Mouse (Mus musculus) intestine, embryonic 14.5 days (tissue): Measurements from ENCODE around the gene Gm27029. TPM values are rescaled to one million over a fixed set of nuclear protein-coding genes. Genes with fewer than 3 reads are reported as not detected.
A peak's percentile ranks its signal among the peaks of the same experiment; 100 is the strongest.
"Not testable (repeated sequence)": the region's sequence is repeated elsewhere in the genome, so short reads cannot be mapped to it uniquely, and the experiment has no call there.

Experiments
- ATAC-seq: fragments of 200-750 bp; cut with Nextera tagmentation; replicated peaks from 2 replicates; pipeline ENCODE4 v1.8.0; 2017; ENCODE audit warnings: low read depth, moderate number of reproducible peaks, moderate TSS enrichment, moderate library complexity; ENCODE audit not compliant: low FRiP score, low TSS enrichment
- DNase-seq: peaks from one replicate; pipeline ENCODE4 v3.0.0-alpha.2; 2018; ENCODE audit warnings: low spot score
- H3K27ac ChIP-seq: fragments of 300-500 bp; sonication (generic); 2 replicates; pipeline ENCODE4 v1.5.1; 2014; ENCODE audit warnings: low read depth, mild to moderate bottlenecking, control low read depth
- H3K27me3 ChIP-seq: fragments of 300-500 bp; sonication (generic); replicated peaks from 2 replicates; pipeline ENCODE4 v1.6.1; 2014; ENCODE audit warnings: low read length, control low read depth; ENCODE audit not compliant: control insufficient read depth, insufficient read depth
- H3K36me3 ChIP-seq: fragments of 300-500 bp; sonication (generic); 2 replicates; pipeline ENCODE4 v1.6.1; 2014; ENCODE audit warnings: low read length, control low read depth; ENCODE audit not compliant: control insufficient read depth, insufficient read depth
- H3K4me1 ChIP-seq: fragments of 300-500 bp; sonication (generic); replicated peaks from 2 replicates; pipeline ENCODE4 v1.6.1; 2014; ENCODE audit warnings: low read length, control low read depth, mixed read lengths; ENCODE audit not compliant: control insufficient read depth, insufficient read depth
- H3K4me2 ChIP-seq: fragments of 300-500 bp; sonication (generic); 2 replicates; pipeline ENCODE4 v1.6.1; 2014; ENCODE audit warnings: low read length
- H3K4me3 ChIP-seq: fragments of 300-500 bp; sonication (generic); 2 replicates; pipeline ENCODE4 v1.5.1; 2014; ENCODE audit warnings: low read depth, low read length, control low read depth, mixed read lengths
- H3K9ac ChIP-seq: fragments of 300-500 bp; sonication (generic); 2 replicates; pipeline ENCODE4 v1.6.1; 2014; ENCODE audit warnings: mild to moderate bottlenecking, low read length
- H3K9me3 ChIP-seq: fragments of 300-500 bp; sonication (generic); 2 replicates; pipeline ENCODE4 v1.6.1; 2016; ENCODE audit warnings: low read length, control low read depth; ENCODE audit not compliant: control insufficient read depth
- WGBS: fragments of 180-500 bp; shearing (Covaris S2); extraction: QIAGEN DNeasy Blood & Tissue Kit; methylation state at CpG from one replicate; pipeline ENCODE4 v1.1.7; 2014; 5-methylcytosine and 5-hydroxymethylcytosine counted together
- polyA plus RNA-seq: library from polyadenylated mRNA; unstranded; fragments of >200 nt; fragmentation: Nextera tagmentation; extraction: Ambion mirVana; gene quantifications from 2 replicates; pipeline ENCODE4 v1.2.1, GENCODE M21; 2014

The Gm27029 gene
- polyA plus RNA-seq, result 8.6 and 9.6 TPM in 2 replicates

DNA sequence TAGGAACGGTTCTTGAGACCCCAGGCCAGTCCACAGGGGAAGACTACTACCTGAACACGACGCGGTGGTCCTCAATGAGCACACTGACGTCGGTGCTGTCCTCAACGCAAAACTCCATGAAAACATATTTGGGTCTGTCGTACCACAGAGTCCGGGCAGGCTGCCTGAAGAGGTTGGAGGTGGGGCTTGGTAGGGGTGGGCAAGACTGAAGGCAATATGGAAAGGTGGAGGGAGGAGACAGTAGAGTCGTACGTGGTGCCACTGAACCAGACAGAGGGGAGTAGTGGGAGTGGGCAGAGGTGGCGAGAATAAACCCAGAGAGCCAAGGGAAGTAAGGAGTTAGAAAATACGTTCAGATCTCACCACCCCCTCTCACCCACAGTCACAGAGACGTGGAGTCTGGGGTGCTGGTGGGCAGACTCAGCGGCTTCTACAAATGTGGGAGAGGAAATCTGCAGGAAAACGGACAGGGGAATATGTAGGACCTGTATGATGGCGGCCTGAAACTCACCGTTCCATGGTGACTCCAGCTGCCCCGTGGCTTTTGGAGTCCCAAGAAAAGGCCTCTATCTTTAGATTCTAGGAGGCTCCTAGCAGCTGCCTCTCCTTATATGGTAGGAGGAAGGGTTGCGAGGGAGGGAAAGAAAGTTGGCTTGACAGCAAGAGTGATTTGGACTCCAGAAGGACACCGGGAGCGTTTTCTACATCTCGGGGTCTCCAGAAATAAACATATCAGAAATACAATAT, at the start of gene Gm27029:
Gm27029 (minus strand) TSS at position 692 of the 747 bp plus-strand sequence.
- no peaks in the 10 kb centered on the region for H3K27me3 ChIP-seq
- H3K9ac ChIP-seq, result peak within 1 kb of the TSS; percentile 74
- peaks cover 4% of the 10 kb centered on the region; the same call in 1 of the 2 replicates for H3K36me3 ChIP-seq
- WGBS, result 4% methylated on average over 23 of the region's 23 CpGs
- peak; percentile 62 for DNase-seq
- peaks cover 18% of the 10 kb centered on the region for H3K4me1 ChIP-seq
- H3K4me2 ChIP-seq, result peak within 1 kb of the TSS; percentile 92
- H3K27ac ChIP-seq, result peak within 1 kb of the TSS; percentile 79
- ATAC-seq, result peak; percentile 57
- peak within 1 kb of the TSS; percentile 95 for H3K4me3 ChIP-seq
- H3K9me3 ChIP-seq, result no peaks in the 10 kb centered on the region

DNA sequence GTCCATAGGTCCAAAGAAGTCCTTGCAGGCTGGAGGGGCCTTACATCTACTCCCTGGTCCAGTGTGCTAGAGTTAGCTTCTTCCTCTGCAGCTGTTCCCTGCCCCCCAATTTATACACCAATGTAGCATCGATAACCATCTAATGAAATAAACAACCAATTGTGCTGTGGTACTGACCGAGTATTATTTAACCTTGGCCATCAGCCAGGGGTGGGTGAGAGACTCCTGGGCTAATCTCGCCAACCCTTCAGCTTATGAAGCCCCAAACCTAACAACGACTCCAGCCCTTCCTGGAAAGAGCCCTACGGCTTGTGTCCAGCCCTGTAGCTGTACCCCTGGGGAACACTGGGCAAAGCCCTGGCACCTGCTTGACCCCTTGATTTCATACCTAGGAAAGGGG, 49.7 kb upstream of the Gm27029 start:
- Histone ChIP-seq H3K27ac (no peak overlapping the region), H3K4me2 (no peak overlapping the region), H3K27me3 (no peaks in the 10 kb centered on the region), H3K9ac (no peak overlapping the region), H3K4me1 (no peaks in the 10 kb centered on the region), H3K4me3 (no peak overlapping the region), H3K9me3 (no peaks in the 10 kb centered on the region), H3K36me3 (no peaks in the 10 kb centered on the region)
- ATAC-seq, result no peak
- DNase-seq, result no peak
- WGBS, result 69% methylated on average over 5 of the region's 5 CpGs

DNA sequence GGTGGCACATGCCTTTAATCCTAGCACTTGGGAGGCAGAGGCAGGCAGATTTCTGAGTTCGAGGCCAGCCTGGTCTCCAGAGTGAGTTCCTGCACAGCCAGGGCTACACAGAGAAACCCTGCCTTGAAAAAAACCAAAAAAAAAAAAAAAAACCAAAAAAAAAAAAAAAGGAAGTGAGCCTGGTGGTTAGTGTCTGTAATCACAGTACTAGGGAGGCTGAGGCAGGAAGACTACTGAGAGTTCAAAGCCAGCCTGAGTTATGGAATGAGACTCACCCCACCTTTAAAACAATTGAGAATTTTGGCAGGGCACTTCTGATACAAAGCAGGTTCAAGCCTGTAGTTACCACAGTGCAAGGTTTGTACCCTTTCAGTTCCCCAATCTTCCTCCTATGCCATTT, 49.1 kb upstream of the Gm27029 start:
- WGBS, result 75% methylated on average over 1 of the region's 1 CpGs
- not testable (repeated sequence) for DNase-seq, H3K27ac ChIP-seq, H3K9me3 ChIP-seq, H3K36me3 ChIP-seq, ATAC-seq, H3K27me3 ChIP-seq, H3K4me3 ChIP-seq, H3K4me2 ChIP-seq, H3K4me1 ChIP-seq, H3K9ac ChIP-seq

DNA sequence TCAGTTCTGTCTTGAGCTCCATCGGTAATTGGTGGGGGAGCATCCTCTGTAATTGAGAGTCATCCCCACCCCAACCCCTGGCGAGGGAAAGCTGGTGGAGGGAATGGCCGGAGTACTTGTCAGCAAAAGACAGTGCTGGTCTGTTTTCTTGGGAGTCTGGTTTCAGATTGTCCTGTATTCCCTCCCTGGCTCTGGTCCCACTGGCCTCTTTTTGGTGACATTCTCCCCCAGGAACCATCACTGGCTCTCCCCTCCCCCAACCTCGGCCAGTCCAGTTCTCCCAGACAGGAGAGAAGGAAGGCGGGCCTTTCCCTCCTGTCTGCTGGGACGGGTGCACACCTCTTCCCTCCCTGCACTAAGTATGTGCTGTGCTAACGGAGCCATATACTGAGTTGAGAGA, 47.7 kb upstream of the Gm27029 start:
- H3K4me1 ChIP-seq, result peaks cover 6% of the 10 kb centered on the region; the same call in 1 of the 2 replicates
- no peak overlapping the region for H3K27ac ChIP-seq
- H3K9me3 ChIP-seq, result no peaks in the 10 kb centered on the region
- no peaks in the 10 kb centered on the region for H3K27me3 ChIP-seq
- H3K4me3 ChIP-seq, result no peak overlapping the region
- no peaks in the 10 kb centered on the region for H3K36me3 ChIP-seq
- 52% methylated on average over 7 of the region's 7 CpGs for WGBS
- no peak overlapping the region for H3K4me2 ChIP-seq
- H3K9ac ChIP-seq, result no peak overlapping the region
- DNase-seq (no peak), ATAC-seq (no peak)

DNA sequence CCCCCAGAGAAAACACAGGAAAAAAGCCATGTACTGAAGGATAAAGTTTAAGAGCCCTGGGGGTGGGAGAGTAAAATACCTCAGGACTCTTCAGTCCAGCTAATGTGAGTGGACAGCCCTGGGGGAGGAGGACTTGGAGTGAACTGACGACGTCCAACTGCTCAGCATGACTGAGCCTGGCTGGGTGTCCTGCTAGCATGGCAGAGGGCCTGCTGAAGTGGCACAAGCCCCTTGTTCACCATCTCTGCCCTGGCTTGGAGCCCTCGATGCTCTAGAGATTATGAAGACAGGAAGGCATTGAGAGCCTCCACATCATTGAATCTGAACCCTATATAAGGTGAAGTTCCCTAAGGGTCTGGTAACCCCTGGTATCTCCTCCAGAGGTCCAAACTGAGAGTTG, 47.3 kb upstream of the Gm27029 start:
- WGBS, result 59% methylated on average over 3 of the region's 3 CpGs
- H3K27me3 ChIP-seq, result no peaks in the 10 kb centered on the region

DNA sequence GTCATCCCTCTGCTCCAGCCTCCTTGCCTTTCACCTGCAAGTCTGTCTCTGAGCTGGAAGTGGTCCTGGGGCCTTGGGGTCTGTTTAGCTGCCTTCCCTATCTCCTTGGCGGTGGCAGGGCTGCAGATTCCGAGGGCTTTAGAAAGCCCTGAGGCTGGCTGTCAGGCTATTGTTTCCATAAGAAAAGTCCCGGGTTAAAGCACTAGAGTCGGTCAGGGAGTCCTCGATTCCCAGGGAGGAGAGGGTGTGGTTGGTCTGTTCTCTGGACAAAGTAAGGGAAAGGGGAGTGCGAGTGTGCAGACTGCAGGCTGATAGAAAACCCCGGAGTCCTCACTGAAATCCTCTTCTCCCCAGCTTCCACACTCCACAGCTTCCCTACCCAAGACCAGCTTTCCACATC, 45.6 kb upstream of the Gm27029 start:
- H3K4me1 ChIP-seq, result peaks cover 10% of the 10 kb centered on the region
- no peaks in the 10 kb centered on the region for H3K36me3 ChIP-seq
- ATAC-seq (no peak), DNase-seq (no peak)
- H3K4me2 ChIP-seq, result no peak overlapping the region
- H3K9ac ChIP-seq, result no peak overlapping the region
- H3K4me3 ChIP-seq, result no peak overlapping the region
- WGBS, result 45% methylated on average over 7 of the region's 7 CpGs
- H3K9me3 ChIP-seq, result no peaks in the 10 kb centered on the region
- no peaks in the 10 kb centered on the region for H3K27me3 ChIP-seq
- H3K27ac ChIP-seq, result no peak overlapping the region

More for the DNA sequence above, 47.3 kb upstream of the Gm27029 start:
- Histone ChIP-seq H3K9ac (no peak overlapping the region), H3K9me3 (no peaks in the 10 kb centered on the region), H3K4me1 (peaks cover 7% of the 10 kb centered on the region; the same call in 1 of the 2 replicates), H3K27ac (no peak overlapping the region), H3K36me3 (no peaks in the 10 kb centered on the region), H3K4me2 (no peak overlapping the region), H3K4me3 (no peak overlapping the region)
- DNase-seq (no peak), ATAC-seq (no peak)

DNA sequence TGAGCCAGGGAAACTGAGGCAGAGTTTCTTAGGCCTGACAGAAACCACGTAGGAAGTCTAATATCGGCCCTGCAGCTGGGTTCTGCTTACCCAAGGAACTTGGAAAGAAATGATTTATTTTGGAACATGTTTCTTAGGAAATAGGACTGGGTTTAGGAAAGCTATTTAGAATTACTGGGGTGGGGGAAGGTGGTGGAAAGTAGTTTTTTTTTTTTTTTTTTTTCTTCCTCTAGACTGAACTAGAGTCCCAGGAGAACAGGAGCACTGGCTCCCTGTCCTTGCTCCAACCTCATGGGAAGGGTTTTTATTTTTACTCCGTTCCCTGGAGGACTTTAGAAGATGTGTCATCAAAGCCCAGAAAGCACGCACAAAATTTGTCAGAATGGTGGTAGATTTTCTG, 44.6 kb upstream of the Gm27029 start:
- DNase-seq (no peak), ATAC-seq (no peak)
- Histone ChIP-seq H3K27ac (no peak overlapping the region), H3K9me3 (no peaks in the 10 kb centered on the region), H3K9ac (no peak overlapping the region), H3K4me3 (peak overlapping the region; percentile 58), H3K4me1 (peaks cover 10% of the 10 kb centered on the region), H3K4me2 (peak overlapping the region; percentile 94), H3K27me3 (no peaks in the 10 kb centered on the region), H3K36me3 (no peaks in the 10 kb centered on the region)
- 55% methylated on average over 4 of the region's 4 CpGs for WGBS

DNA sequence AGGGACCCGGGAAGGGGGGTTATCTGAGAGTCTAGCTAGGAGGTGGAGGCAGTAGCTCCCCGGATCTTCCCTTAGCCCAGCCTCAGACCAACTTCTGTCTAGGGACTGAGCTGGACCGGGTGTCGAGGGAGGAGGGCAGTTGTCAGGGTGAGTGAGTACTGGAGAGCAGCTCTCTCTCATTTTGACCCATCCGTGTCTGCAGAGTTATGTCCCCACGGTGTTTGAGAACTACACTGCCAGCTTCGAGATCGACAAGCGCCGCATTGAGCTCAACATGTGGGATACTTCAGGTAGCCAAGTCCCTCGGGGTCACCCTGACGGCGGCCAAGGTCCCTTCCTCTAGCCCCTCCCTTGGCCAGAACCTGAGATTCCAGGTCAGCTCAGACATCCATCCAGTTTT, 44.1 kb upstream of the Gm27029 start:
- H3K4me1 ChIP-seq, result peaks cover 14% of the 10 kb centered on the region
- WGBS, result 5% methylated on average over 13 of the region's 13 CpGs

DNA sequence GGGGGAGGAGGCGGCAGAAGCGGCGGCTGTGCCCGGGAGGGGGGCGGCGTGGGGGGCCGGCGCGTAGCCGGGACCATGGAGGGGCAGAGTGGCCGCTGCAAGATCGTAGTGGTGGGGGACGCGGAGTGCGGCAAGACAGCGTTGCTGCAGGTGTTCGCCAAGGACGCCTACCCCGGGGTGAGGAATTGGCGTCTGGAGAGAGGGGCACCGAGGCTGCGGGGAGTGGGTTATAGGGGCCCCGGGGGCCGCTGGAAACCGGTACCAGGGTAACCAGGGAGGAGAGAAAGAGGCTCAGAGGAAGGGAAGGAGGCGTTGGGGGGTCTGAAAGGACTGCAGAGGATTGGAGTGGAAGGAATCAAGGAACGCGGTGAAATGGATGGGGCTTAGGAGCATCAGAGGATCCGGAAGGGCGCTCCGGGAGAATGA, 43.7 kb upstream of the Gm27029 start:
- no peaks in the 10 kb centered on the region for H3K27me3 ChIP-seq
- ATAC-seq, result peak; percentile 35; the same call in 1 of the 2 replicates

More for the DNA sequence above, 44.1 kb upstream of the Gm27029 start:
- Histone ChIP-seq H3K4me3 (peak overlapping the region; percentile 58), H3K9ac (peak overlapping the region; percentile 53), H3K36me3 (no peaks in the 10 kb centered on the region), H3K9me3 (no peaks in the 10 kb centered on the region), H3K27me3 (no peaks in the 10 kb centered on the region), H3K4me2 (peak overlapping the region; percentile 94), H3K27ac (no peak overlapping the region)
- ATAC-seq (no peak), DNase-seq (no peak)

More for the DNA sequence above, 43.7 kb upstream of the Gm27029 start:
- H3K9me3 ChIP-seq, result no peaks in the 10 kb centered on the region
- peak overlapping the region; percentile 58 for H3K4me3 ChIP-seq
- peak overlapping the region; percentile 53 for H3K9ac ChIP-seq
- peak overlapping the region; percentile 34 for H3K27ac ChIP-seq
- no peaks in the 10 kb centered on the region for H3K36me3 ChIP-seq
- H3K4me1 ChIP-seq, result peaks cover 16% of the 10 kb centered on the region
- peak overlapping the region; percentile 94 for H3K4me2 ChIP-seq
- peak; percentile 85 for DNase-seq
- WGBS, result 2% methylated on average over 29 of the region's 31 CpGs
